Mouse (Mus musculus) C2C12 (cell line): ENCODE data around the gene Urgcp.

Experiments used
- CTCF ChIP-seq: IDR thresholded peaks from one replicate; pipeline ENCODE4 v1.5.1; 2011; ENCODE audit not compliant: control insufficient read depth, insufficient read depth, insufficient read length
- FOSL1 ChIP-seq: IDR thresholded peaks from one replicate; pipeline ENCODE4 v1.8.0; 2011; ENCODE audit warnings: mild to moderate bottlenecking, low read length; ENCODE audit not compliant: poor library complexity, insufficient read depth, severe bottlenecking
- MAX ChIP-seq: IDR thresholded peaks from one replicate; pipeline ENCODE4 v1.6.1; 2011; ENCODE audit warnings: mild to moderate bottlenecking, control low read depth
- MYOG ChIP-seq: IDR thresholded peaks from one replicate; pipeline ENCODE4 v1.6.1; 2011; ENCODE audit not compliant: control insufficient read depth, insufficient read length; ENCODE audit errors: extremely low read depth
- USF1 ChIP-seq: IDR thresholded peaks from one replicate; pipeline ENCODE4 v1.6.1; 2011; ENCODE audit warnings: low read depth, mild to moderate bottlenecking, control low read depth, moderate library complexity

- no peak for TF ChIP-seq MYOG
- TF ChIP-seq CTCF, result no peak
- TF ChIP-seq USF1, result no peak
- TF ChIP-seq MAX, result no peak
- no peak for TF ChIP-seq FOSL1
Observed at GRCm38 (mm10) chr11:5799621-5800490, 37.7 kb upstream of the Urgcp start.
